Mouse (Mus musculus) intestine, embryonic 14.5 days (tissue): ENCODE measurements around the gene Lysmd4. TPM values are rescaled to one million over a fixed set of nuclear protein-coding genes. Genes with fewer than 3 reads are reported as not detected.

Experiments used
- ATAC-seq: fragments of 200-750 bp; cut with Nextera tagmentation; replicated peaks from 2 replicates; pipeline ENCODE4 v1.8.0; 2017; ENCODE audit warnings: low read depth, moderate number of reproducible peaks, moderate TSS enrichment, moderate library complexity; ENCODE audit not compliant: low FRiP score, low TSS enrichment
- DNase-seq: peaks from one replicate; pipeline ENCODE4 v3.0.0-alpha.2; 2018; ENCODE audit warnings: low spot score
- H3K27ac ChIP-seq: fragments of 300-500 bp; sonication (generic); 2 replicates; pipeline ENCODE4 v1.5.1; 2014; ENCODE audit warnings: low read depth, mild to moderate bottlenecking, control low read depth
- H3K27me3 ChIP-seq: fragments of 300-500 bp; sonication (generic); replicated peaks from 2 replicates; pipeline ENCODE4 v1.6.1; 2014; ENCODE audit warnings: low read length, control low read depth; ENCODE audit not compliant: control insufficient read depth, insufficient read depth
- H3K36me3 ChIP-seq: fragments of 300-500 bp; sonication (generic); 2 replicates; pipeline ENCODE4 v1.6.1; 2014; ENCODE audit warnings: low read length, control low read depth; ENCODE audit not compliant: control insufficient read depth, insufficient read depth
- H3K4me1 ChIP-seq: fragments of 300-500 bp; sonication (generic); replicated peaks from 2 replicates; pipeline ENCODE4 v1.6.1; 2014; ENCODE audit warnings: low read length, control low read depth, mixed read lengths; ENCODE audit not compliant: control insufficient read depth, insufficient read depth
- H3K4me2 ChIP-seq: fragments of 300-500 bp; sonication (generic); 2 replicates; pipeline ENCODE4 v1.6.1; 2014; ENCODE audit warnings: low read length
- H3K4me3 ChIP-seq: fragments of 300-500 bp; sonication (generic); 2 replicates; pipeline ENCODE4 v1.5.1; 2014; ENCODE audit warnings: low read depth, low read length, control low read depth, mixed read lengths
- H3K9ac ChIP-seq: fragments of 300-500 bp; sonication (generic); 2 replicates; pipeline ENCODE4 v1.6.1; 2014; ENCODE audit warnings: mild to moderate bottlenecking, low read length
- H3K9me3 ChIP-seq: fragments of 300-500 bp; sonication (generic); 2 replicates; pipeline ENCODE4 v1.6.1; 2016; ENCODE audit warnings: low read length, control low read depth; ENCODE audit not compliant: control insufficient read depth
- WGBS: fragments of 180-500 bp; shearing (Covaris S2); extraction: QIAGEN DNeasy Blood & Tissue Kit; methylation state at CpG from one replicate; pipeline ENCODE4 v1.1.7; 2014; 5-methylcytosine and 5-hydroxymethylcytosine counted together
- polyA plus RNA-seq: library from polyadenylated mRNA; unstranded; fragments of >200 nt; fragmentation: Nextera tagmentation; extraction: Ambion mirVana; gene quantifications from 2 replicates; pipeline ENCODE4 v1.2.1, GENCODE M21; 2014

Gene Lysmd4
- polyA plus RNA-seq, 1 experiment from 2014 or later, result 10.6 TPM

DNA sequence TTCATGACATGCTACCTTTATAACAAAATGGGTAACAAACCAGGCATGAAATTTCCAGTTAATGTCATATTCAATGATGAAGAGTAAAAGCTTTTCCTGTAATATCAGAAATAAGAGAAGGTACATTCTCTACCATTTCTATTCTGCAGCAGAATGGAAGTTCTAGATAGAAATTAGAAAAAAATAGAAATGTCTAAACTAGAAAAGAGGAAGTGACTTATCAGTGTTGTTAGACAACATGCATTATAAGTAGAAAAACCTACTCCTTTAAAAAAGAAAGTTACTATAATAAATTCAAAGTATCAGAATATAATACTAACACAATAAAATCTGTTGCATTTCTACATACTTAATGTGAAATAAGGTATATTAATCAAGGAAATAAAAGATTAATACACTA lies 96.4 kb downstream of the Lysmd4 start:
- H3K9ac ChIP-seq, result no peak overlapping the region
- peaks cover 6% of the 10 kb centered on the region for H3K36me3 ChIP-seq
- DNase-seq (no peak), ATAC-seq (no peak)
- H3K4me1 ChIP-seq, result no peaks in the 10 kb centered on the region
- no peak overlapping the region for H3K4me3 ChIP-seq
- no peaks in the 10 kb centered on the region for H3K27me3 ChIP-seq
- no peaks in the 10 kb centered on the region for H3K9me3 ChIP-seq
- H3K27ac ChIP-seq, result no peak overlapping the region
- H3K4me2 ChIP-seq, result no peak overlapping the region

DNA sequence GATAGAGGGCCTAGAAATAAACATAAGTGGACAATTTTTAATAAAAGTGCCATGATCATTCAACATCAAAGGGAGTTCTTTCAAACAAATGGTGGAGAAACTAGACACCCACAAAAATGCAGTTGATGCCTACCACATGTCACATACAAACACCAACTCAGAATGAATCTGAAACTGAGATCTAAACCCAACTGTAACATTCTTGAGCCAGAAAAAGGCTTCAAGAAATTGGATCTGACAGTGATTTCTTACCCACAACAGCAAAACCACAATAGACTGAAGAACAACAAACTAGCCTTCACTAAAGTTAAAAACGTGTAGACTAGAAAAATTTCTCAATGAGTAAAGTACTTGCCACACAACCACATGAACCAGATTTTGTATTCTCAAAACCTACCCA lies 98.0 kb downstream of the Lysmd4 start:
- Histone ChIP-seq H3K9me3 (no peaks in the 10 kb centered on the region), H3K9ac (no peak overlapping the region), H3K27ac (no peak overlapping the region), H3K4me3 (no peak overlapping the region), H3K4me1 (no peaks in the 10 kb centered on the region), H3K4me2 (no peak overlapping the region), H3K27me3 (no peaks in the 10 kb centered on the region), H3K36me3 (peaks cover 5% of the 10 kb centered on the region; the same call in 1 of the 2 replicates)
- WGBS, result 78% methylated on average over 1 of the region's 1 CpGs
- no peak for ATAC-seq
- DNase-seq, result no peak

- Histone ChIP-seq H3K27ac (no peak overlapping the region), H3K4me1 (no peaks in the 10 kb centered on the region), H3K4me2 (no peak overlapping the region), H3K36me3 (no peaks in the 10 kb centered on the region), H3K9me3 (no peaks in the 10 kb centered on the region), H3K9ac (no peak overlapping the region), H3K4me3 (no peak overlapping the region), H3K27me3 (no peaks in the 10 kb centered on the region)
- no peak for ATAC-seq
- 88% methylated on average over 7 of the region's 7 CpGs for WGBS
- no peak for DNase-seq
These were observed 119.8 kb downstream of the Lysmd4 start for GRCm38 (mm10) chr7:67342067-67342625.

DNA sequence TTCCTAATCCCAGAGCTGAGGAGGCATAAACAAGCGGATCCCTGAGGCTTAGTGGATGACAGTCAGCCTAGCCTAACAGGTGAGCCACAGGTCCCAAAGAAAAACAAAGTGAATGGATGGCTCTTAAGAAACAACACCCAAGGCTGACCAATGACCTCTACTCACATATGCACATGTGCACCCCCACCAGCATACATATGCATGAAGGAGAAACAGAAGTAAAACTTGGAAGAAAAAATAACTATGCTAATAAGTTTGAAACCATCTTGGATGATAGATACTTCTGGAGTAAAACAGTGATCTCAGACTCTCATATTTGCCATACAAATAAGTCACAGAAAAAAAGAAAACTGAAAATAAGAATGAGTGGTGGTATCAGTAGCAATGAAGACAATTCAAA lies 122.1 kb downstream of the Lysmd4 start:
- Histone ChIP-seq H3K4me3 (no peak overlapping the region), H3K4me1 (no peaks in the 10 kb centered on the region), H3K36me3 (peaks cover 4% of the 10 kb centered on the region), H3K9me3 (no peaks in the 10 kb centered on the region), H3K27ac (no peak overlapping the region), H3K4me2 (no peak overlapping the region), H3K9ac (no peak overlapping the region), H3K27me3 (no peaks in the 10 kb centered on the region)
- DNase-seq (no peak), ATAC-seq (no peak)
- 97% methylated on average over 1 of the region's 1 CpGs for WGBS

DNA sequence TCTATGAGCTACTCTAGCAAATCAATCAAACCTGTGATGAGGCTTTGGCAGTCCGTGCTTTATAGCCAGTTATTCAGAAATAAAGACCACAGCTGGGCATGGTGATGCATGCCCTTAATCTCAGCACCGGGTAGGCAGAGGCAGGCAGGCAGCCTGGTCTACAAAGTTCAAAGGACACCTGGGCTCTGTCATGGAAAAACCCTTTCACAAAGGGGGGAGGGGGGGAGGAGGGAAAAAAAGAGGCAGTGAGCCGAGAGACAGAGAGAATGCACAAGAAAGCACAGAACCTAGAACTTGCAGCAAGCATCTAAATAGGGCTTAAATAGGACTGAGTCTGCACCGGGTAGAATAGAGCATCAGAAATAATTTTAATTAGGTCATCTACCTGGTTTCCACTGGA lies 130.6 kb downstream of the Lysmd4 start:
- WGBS, result 76% methylated on average over 4 of the region's 4 CpGs
- Histone ChIP-seq H3K4me2 (no peak overlapping the region), H3K9me3 (peaks cover 9% of the 10 kb centered on the region; the same call in 1 of the 2 replicates), H3K27me3 (no peaks in the 10 kb centered on the region), H3K36me3 (no peaks in the 10 kb centered on the region; the same call in 1 of the 2 replicates), H3K4me3 (no peak overlapping the region), H3K9ac (no peak overlapping the region), H3K4me1 (no peaks in the 10 kb centered on the region), H3K27ac (no peak overlapping the region)
- ATAC-seq (no peak), DNase-seq (no peak)

DNA sequence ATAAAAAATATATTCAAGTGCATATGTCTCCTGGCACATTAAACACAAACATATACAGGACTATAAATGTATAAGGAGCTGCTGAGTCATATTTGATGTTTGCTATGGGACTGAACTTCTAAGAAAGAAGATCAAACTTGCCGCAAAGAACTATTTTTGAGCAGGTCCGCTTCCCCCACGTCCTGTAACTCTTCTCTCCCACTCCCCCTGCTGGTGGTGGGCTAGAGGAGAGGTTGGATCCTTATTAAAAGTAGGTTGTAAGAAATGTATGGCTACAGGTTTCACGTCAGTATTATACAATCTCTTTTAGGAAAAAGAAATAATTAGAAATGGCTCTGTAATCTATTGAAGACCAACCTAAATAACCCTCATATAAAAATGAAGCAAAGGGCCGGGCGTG lies 131.3 kb downstream of the Lysmd4 start:
- no peak overlapping the region for H3K4me2 ChIP-seq
- H3K27me3 ChIP-seq, result no peaks in the 10 kb centered on the region
- no peak overlapping the region for H3K4me3 ChIP-seq
- no peaks in the 10 kb centered on the region for H3K4me1 ChIP-seq
- 89% methylated on average over 6 of the region's 6 CpGs for WGBS
- H3K27ac ChIP-seq, result no peak overlapping the region
- DNase-seq (no peak), ATAC-seq (no peak)
- no peaks in the 10 kb centered on the region; the same call in 1 of the 2 replicates for H3K36me3 ChIP-seq
- H3K9me3 ChIP-seq, result peaks cover 9% of the 10 kb centered on the region; the same call in 1 of the 2 replicates
- no peak overlapping the region for H3K9ac ChIP-seq

- no peak overlapping the region for H3K4me3 ChIP-seq
- no peaks in the 10 kb centered on the region for H3K27me3 ChIP-seq
- H3K9ac ChIP-seq, result no peak overlapping the region
- H3K27ac ChIP-seq, result no peak overlapping the region
- no peak for DNase-seq
- no peaks in the 10 kb centered on the region for H3K4me1 ChIP-seq
- no peaks in the 10 kb centered on the region; the same call in 1 of the 2 replicates for H3K36me3 ChIP-seq
- WGBS, result 94% methylated on average over 5 of the region's 5 CpGs
- no peak overlapping the region for H3K4me2 ChIP-seq
- peaks cover 9% of the 10 kb centered on the region; the same call in 1 of the 2 replicates for H3K9me3 ChIP-seq
- no peak for ATAC-seq
These were observed 133.5 kb downstream of the Lysmd4 start for GRCm38 (mm10) chr7:67355870-67356269.

Other genes starting within 250 kb of the Lysmd4 start
- 35.3 and 38.3 TPM in 2 replicates for gene Mef2a, start 150.3 kb downstream of the Lysmd4 start, polyA plus RNA-seq